Mouse (Mus musculus) liver, adult 2 months (tissue): ENCODE results near the gene Kmt2d.

Experiments
- CTCF ChIP-seq: fragments of 200-500 bp; IDR thresholded peaks from 2 replicates; pipeline ENCODE4 v1.5.1; 2011; ENCODE audit warnings: low read depth, low read length, control low read depth
- POLR2A ChIP-seq: fragments of 200-500 bp; IDR thresholded peaks from 2 replicates; pipeline ENCODE4 v1.6.1; 2011; ENCODE audit warnings: low read length, control low read depth; ENCODE audit not compliant: insufficient read depth; ENCODE audit errors: extremely low read depth

- no peak for TF ChIP-seq CTCF
- TF ChIP-seq POLR2A = no peak
These were observed 30.5 kb upstream of the Kmt2d start for GRCm38 (mm10) chr15:98901530-98901929.
